Mouse (Mus musculus): ENCODE measurements around the gene Tmem178b.

- no peak for TF ChIP-seq CTCF (IDR thresholded peaks at IDR 0.05; ENCODE audit: control insufficient read depth, insufficient read depth, low read length)
- TF ChIP-seq POLR2A (IDR thresholded peaks at IDR 0.05; ENCODE audit: borderline replicate concordance, control insufficient read depth, low read depth, low read length) = no peak
These were observed 23.4 kb upstream of the Tmem178b start for GRCm38 (mm10) chr6:39849667-39850066.
